13 mouse cellular contexts compared by ENCODE assay signal in genomic region chr6:16794036-16794435, GRCm38 (mm10).
"Had no signal": no experiment of that assay in that cellular context is flagged by ENCODE, and none has a peak within 500 bp of the region (broad histone marks: within the 10 kb centered on the region; RNA-seq: fewer than 3 reads in every experiment).

No protein-coding gene starts in this region.

- H3K27ac ChIP-seq: left cerebral cortex, adult 2 months; limb, embryonic 13.5 days; lung, embryonic 15.5 days; macrophage; midbrain, embryonic 12.5 days; stomach, postnatal 0 days had no signal

- H3K9me3 ChIP-seq: limb, embryonic 13.5 days; lung, embryonic 15.5 days; megakaryocyte, embryonic 14.5 days; midbrain, embryonic 12.5 days had no signal

- H3K9ac ChIP-seq: limb, embryonic 13.5 days; lung, embryonic 15.5 days; midbrain, embryonic 12.5 days had no signal

- DNase-seq: kidney, adult 18-20 months; kidney, postnatal 14 days; right cerebral cortex, adult 18-20 months; thymus, postnatal 4 days had no signal

- H3K4me2 ChIP-seq: limb, embryonic 13.5 days; liver, embryonic 11.5 days; lung, embryonic 15.5 days; midbrain, embryonic 12.5 days had no signal

- H3K4me1 ChIP-seq: megakaryocyte, embryonic 14.5 days; midbrain, embryonic 12.5 days had no signal

- H3K36me3 ChIP-seq: limb, embryonic 13.5 days; lung, embryonic 15.5 days; midbrain, embryonic 12.5 days had no signal

- H3K4me3 ChIP-seq: left cerebral cortex, adult 2 months; limb, embryonic 13.5 days; lung, embryonic 15.5 days; megakaryocyte, embryonic 14.5 days; midbrain, embryonic 12.5 days had no signal

- ATAC-seq: midbrain, embryonic 16.5 days had no signal

- H3K27me3 ChIP-seq: limb, embryonic 13.5 days; lung, embryonic 15.5 days; megakaryocyte, embryonic 14.5 days; midbrain, embryonic 12.5 days had no signal
